Mouse (Mus musculus): ENCODE measurements around the gene Camk2n1.

DNA sequence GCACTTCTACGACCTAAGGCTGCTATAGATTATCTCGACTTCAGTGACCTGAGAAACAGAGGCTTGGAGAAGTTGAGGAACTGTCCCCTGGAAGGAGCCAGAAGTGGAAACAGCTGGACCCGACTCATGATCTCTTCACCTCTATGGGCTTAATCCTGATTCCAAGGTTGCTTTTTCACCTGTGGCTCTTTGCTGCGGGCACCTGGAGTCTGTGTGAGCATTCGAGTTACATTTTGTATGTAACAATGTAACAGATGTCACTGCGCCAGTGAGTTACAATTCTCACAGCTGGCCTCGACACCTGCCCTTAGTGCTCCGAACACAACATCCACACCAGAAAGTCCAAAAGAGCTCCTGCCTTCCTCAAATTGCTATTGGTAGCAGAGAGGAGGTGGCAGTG is 11.3 kb downstream of the Camk2n1 start:
- TF ChIP-seq CTCF (IDR thresholded peaks at IDR 0.05; ENCODE audit: low read depth, low read length), result no peak
- no peak for TF ChIP-seq POLR2A (IDR thresholded peaks at IDR 0.05; ENCODE audit: borderline replicate concordance, low read depth, low read length)

Measured in bone marrow macrophage, adult 2 months (primary cell).